Mouse (Mus musculus): ENCODE data around the gene Evi2a. TPM values are rescaled to one million over a fixed set of nuclear protein-coding genes. Genes with fewer than 3 reads are reported as not detected.

Gene Evi2a
- polyA plus RNA-seq, 1 experiment from 2014 or later = 5.6 TPM

- H3K4me1 ChIP-seq (ENCODE audit: control insufficient read depth, insufficient read depth, low read length) = no peaks in the 10 kb centered on the region
- H3K4me2 ChIP-seq (replicated peaks; ENCODE audit: low read depth, low read length) = no peak overlapping the region
- no peak overlapping the region for H3K27ac ChIP-seq (ENCODE audit: low read length)
- H3K9me3 ChIP-seq (ENCODE audit: control insufficient read depth, low read depth, low read length) = no peaks in the 10 kb centered on the region
- no peaks in the 10 kb centered on the region for H3K27me3 ChIP-seq (ENCODE audit: control insufficient read depth, insufficient read depth, low read length)
- no peak overlapping the region for H3K9ac ChIP-seq (replicated peaks; ENCODE audit: low read depth, low read length)
- no peak overlapping the region for H3K4me3 ChIP-seq (ENCODE audit: low read depth, low read length)
- no peak for ATAC-seq (ENCODE audit: insufficient number of reproducible peaks, insufficient read depth, low FRiP score, low read depth)
- 82% methylated on average over 4 of the region's 4 CpGs for WGBS
- peaks cover 49% of the 10 kb centered on the region for H3K36me3 ChIP-seq (ENCODE audit: control insufficient read depth, insufficient read depth, low read length)
Measured at GRCm38 (mm10) chr11:79560536-79560935, 30.1 kb upstream of the Evi2a start.

GRCm38 (mm10) chr11:79552622-79553021, 22.2 kb upstream of the Evi2a start:
- H3K4me3 ChIP-seq (ENCODE audit: low read depth, low read length) = no peak overlapping the region
- H3K36me3 ChIP-seq (ENCODE audit: control insufficient read depth, insufficient read depth, low read length) = peaks cover 73% of the 10 kb centered on the region
- no peaks in the 10 kb centered on the region for H3K27me3 ChIP-seq (ENCODE audit: control insufficient read depth, insufficient read depth, low read length)
- H3K9ac ChIP-seq (replicated peaks; ENCODE audit: low read depth, low read length) = no peak overlapping the region
- no peak overlapping the region for H3K4me2 ChIP-seq (replicated peaks; ENCODE audit: low read depth, low read length)
- 57% methylated on average over 1 of the region's 1 CpGs for WGBS
- no peaks in the 10 kb centered on the region for H3K9me3 ChIP-seq (ENCODE audit: control insufficient read depth, low read depth, low read length)
- no peak overlapping the region for H3K27ac ChIP-seq (ENCODE audit: low read length)
- no peaks in the 10 kb centered on the region for H3K4me1 ChIP-seq (ENCODE audit: control insufficient read depth, insufficient read depth, low read length)
- no peak for ATAC-seq (ENCODE audit: insufficient number of reproducible peaks, insufficient read depth, low FRiP score, low read depth)

GRCm38 (mm10) chr11:79536293-79536692, 5.9 kb upstream of the Evi2a start:
- Histone ChIP-seq H3K9me3 (ENCODE audit: control insufficient read depth, low read depth, low read length) (no peaks in the 10 kb centered on the region), H3K9ac (replicated peaks; ENCODE audit: low read depth, low read length) (no peak overlapping the region), H3K27me3 (ENCODE audit: control insufficient read depth, insufficient read depth, low read length) (no peaks in the 10 kb centered on the region), H3K4me2 (replicated peaks; ENCODE audit: low read depth, low read length) (no peak overlapping the region), H3K27ac (ENCODE audit: low read length) (no peak overlapping the region), H3K4me3 (ENCODE audit: low read depth, low read length) (no peak overlapping the region), H3K36me3 (ENCODE audit: control insufficient read depth, insufficient read depth, low read length) (peaks cover 8% of the 10 kb centered on the region), H3K4me1 (ENCODE audit: control insufficient read depth, insufficient read depth, low read length) (0 out of 2 replicates have a peak, but pooled peaks cover 4% of the 10 kb centered on the region)
- no peak for ATAC-seq (ENCODE audit: insufficient number of reproducible peaks, insufficient read depth, low FRiP score, low read depth)
- 88% methylated on average over 3 of the region's 3 CpGs for WGBS

- peaks cover 6% of the 10 kb centered on the region; the same call in 1 of the 2 replicates for H3K36me3 ChIP-seq (ENCODE audit: control insufficient read depth, insufficient read depth, low read length)
- WGBS = 87% methylated on average over 4 of the region's 4 CpGs
Measured at GRCm38 (mm10) chr11:79535554-79535953, 5.1 kb upstream of the Evi2a start.

GRCm38 (mm10) chr11:79533950-79534690, 3.7 kb upstream of the Evi2a start:
- 71% methylated on average over 8 of the region's 8 CpGs for WGBS
- Histone ChIP-seq H3K4me3 (ENCODE audit: low read depth, low read length) (no peak overlapping the region), H3K4me2 (replicated peaks; ENCODE audit: low read depth, low read length) (no peak overlapping the region), H3K27me3 (ENCODE audit: control insufficient read depth, insufficient read depth, low read length) (no peaks in the 10 kb centered on the region), H3K27ac (ENCODE audit: low read length) (peak overlapping the region; percentile 73; the same call in 1 of the 2 replicates), H3K36me3 (ENCODE audit: control insufficient read depth, insufficient read depth, low read length) (peaks cover 6% of the 10 kb centered on the region; the same call in 1 of the 2 replicates), H3K4me1 (ENCODE audit: control insufficient read depth, insufficient read depth, low read length) (0 out of 2 replicates have a peak, but pooled peaks cover 4% of the 10 kb centered on the region), H3K9ac (replicated peaks; ENCODE audit: low read depth, low read length) (no peak overlapping the region), H3K9me3 (ENCODE audit: control insufficient read depth, low read depth, low read length) (no peaks in the 10 kb centered on the region)
- peak; percentile 42; the same call in 1 of the 2 replicates for ATAC-seq (ENCODE audit: insufficient number of reproducible peaks, insufficient read depth, low FRiP score, low read depth)

More at GRCm38 (mm10) chr11:79535554-79535953, 5.1 kb upstream of the Evi2a start:
- Histone ChIP-seq H3K27ac (ENCODE audit: low read length) (no peak overlapping the region), H3K4me3 (ENCODE audit: low read depth, low read length) (no peak overlapping the region), H3K4me1 (ENCODE audit: control insufficient read depth, insufficient read depth, low read length) (0 out of 2 replicates have a peak, but pooled peaks cover 4% of the 10 kb centered on the region), H3K9ac (replicated peaks; ENCODE audit: low read depth, low read length) (no peak overlapping the region), H3K9me3 (ENCODE audit: control insufficient read depth, low read depth, low read length) (no peaks in the 10 kb centered on the region), H3K4me2 (replicated peaks; ENCODE audit: low read depth, low read length) (no peak overlapping the region), H3K27me3 (ENCODE audit: control insufficient read depth, insufficient read depth, low read length) (no peaks in the 10 kb centered on the region)
- no peak for ATAC-seq (ENCODE audit: insufficient number of reproducible peaks, insufficient read depth, low FRiP score, low read depth)

GRCm38 (mm10) chr11:79533311-79533710, 2.9 kb upstream of the Evi2a start:
- Histone ChIP-seq H3K9me3 (ENCODE audit: control insufficient read depth, low read depth, low read length) (no peaks in the 10 kb centered on the region), H3K4me3 (ENCODE audit: low read depth, low read length) (no peak overlapping the region), H3K36me3 (ENCODE audit: control insufficient read depth, insufficient read depth, low read length) (peaks cover 6% of the 10 kb centered on the region; the same call in 1 of the 2 replicates), H3K27ac (ENCODE audit: low read length) (no peak overlapping the region), H3K27me3 (ENCODE audit: control insufficient read depth, insufficient read depth, low read length) (no peaks in the 10 kb centered on the region), H3K9ac (replicated peaks; ENCODE audit: low read depth, low read length) (no peak overlapping the region), H3K4me1 (ENCODE audit: control insufficient read depth, insufficient read depth, low read length) (0 out of 2 replicates have a peak, but pooled peaks cover 4% of the 10 kb centered on the region), H3K4me2 (replicated peaks; ENCODE audit: low read depth, low read length) (no peak overlapping the region)
- 80% methylated on average over 6 of the region's 6 CpGs for WGBS
- ATAC-seq (ENCODE audit: insufficient number of reproducible peaks, insufficient read depth, low FRiP score, low read depth) = no peak

GRCm38 (mm10) chr11:79531485-79531884, 1.1 kb upstream of the Evi2a start:
- 83% methylated on average over 4 of the region's 4 CpGs for WGBS
- Histone ChIP-seq H3K4me1 (ENCODE audit: control insufficient read depth, insufficient read depth, low read length) (0 out of 2 replicates have a peak, but pooled peaks cover 4% of the 10 kb centered on the region), H3K36me3 (ENCODE audit: control insufficient read depth, insufficient read depth, low read length) (0 out of 2 replicates have a peak, but pooled peaks cover 2% of the 10 kb centered on the region), H3K9me3 (ENCODE audit: control insufficient read depth, low read depth, low read length) (no peaks in the 10 kb centered on the region), H3K27ac (ENCODE audit: low read length) (no peak overlapping the region), H3K27me3 (ENCODE audit: control insufficient read depth, insufficient read depth, low read length) (no peaks in the 10 kb centered on the region), H3K4me2 (replicated peaks; ENCODE audit: low read depth, low read length) (no peak overlapping the region), H3K4me3 (ENCODE audit: low read depth, low read length) (no peak overlapping the region), H3K9ac (replicated peaks; ENCODE audit: low read depth, low read length) (no peak overlapping the region)
- ATAC-seq (ENCODE audit: insufficient number of reproducible peaks, insufficient read depth, low FRiP score, low read depth) = no peak

- no peaks in the 10 kb centered on the region for H3K27me3 ChIP-seq (ENCODE audit: control insufficient read depth, insufficient read depth, low read length)
- 0 out of 2 replicates have a peak, but pooled peaks cover 4% of the 10 kb centered on the region for H3K4me1 ChIP-seq (ENCODE audit: control insufficient read depth, insufficient read depth, low read length)
- ATAC-seq (ENCODE audit: insufficient number of reproducible peaks, insufficient read depth, low FRiP score, low read depth) = no peak
- no peak overlapping the region for H3K4me3 ChIP-seq (ENCODE audit: low read depth, low read length)
- no peaks in the 10 kb centered on the region for H3K9me3 ChIP-seq (ENCODE audit: control insufficient read depth, low read depth, low read length)
- 85% methylated on average over 11 of the region's 11 CpGs for WGBS
- no peak overlapping the region for H3K4me2 ChIP-seq (replicated peaks; ENCODE audit: low read depth, low read length)
- no peak overlapping the region for H3K9ac ChIP-seq (replicated peaks; ENCODE audit: low read depth, low read length)
- 0 out of 2 replicates have a peak, but pooled peaks cover 2% of the 10 kb centered on the region for H3K36me3 ChIP-seq (ENCODE audit: control insufficient read depth, insufficient read depth, low read length)
- H3K27ac ChIP-seq (ENCODE audit: low read length) = no peak overlapping the region
Measured at GRCm38 (mm10) chr11:79530774-79531173, 365 bp upstream of the Evi2a start.

Measured in stomach, embryonic 14.5 days (tissue).